Mouse (Mus musculus): Measurements from ENCODE around the gene Sytl2.

GRCm38 (mm10) chr7:90280274-90280875 is 21.7 kb upstream of the Sytl2 start:
- TF ChIP-seq TAL1 (IDR thresholded peaks at IDR 0.05; ENCODE audit: low read length) = no peak
- peak; percentile 66 for TF ChIP-seq SMC3 (IDR thresholded peaks at IDR 0.05; ENCODE audit: low read depth, low read length)
- no peak for TF ChIP-seq POLR2AphosphoS2 (IDR thresholded peaks at IDR 0.05; ENCODE audit: low read length)
- TF ChIP-seq HCFC1 (IDR thresholded peaks at IDR 0.05; ENCODE audit: low read depth, low read length) = no peak
- no peak for TF ChIP-seq POLR2AphosphoS5 (IDR thresholded peaks at IDR 0.05; ENCODE audit: borderline replicate concordance, low read depth, low read length)
- TF ChIP-seq POLR2A (IDR thresholded peaks at IDR 0.05; ENCODE audit: control insufficient read depth in 1 of 2, insufficient read depth in 1 of 2, low read depth in 1 of 2, low read length in 2 of 2, poor library complexity in 1 of 2) = no peak
- no peak for TF ChIP-seq MYC (IDR thresholded peaks at IDR 0.05; ENCODE audit: low read depth, low read length)
- TF ChIP-seq ZMIZ1 (IDR thresholded peaks at IDR 0.05; ENCODE audit: low read depth, low read length) = no peak
